Mouse (Mus musculus) yolk sac, embryonic 10.5 days (tissue): ENCODE results near the gene Mvp.
A peak's percentile ranks its signal among the peaks of the same experiment; 100 is the strongest.

Experiments
- DNase-seq: peaks from one replicate; pipeline ENCODE4 v3.0.0-alpha.2; 2017; ENCODE audit warnings: low spot score

Mvp gene

GRCm38 (mm10) chr7:126988816-126989215, 25.6 kb downstream of the Mvp start:
- DNase-seq: no peak

- DNase-seq: no peak
Observed at GRCm38 (mm10) chr7:126986319-126986718, 28.1 kb downstream of the Mvp start.

GRCm38 (mm10) chr7:126984667-126985444, 29.6 kb downstream of the Mvp start:
- no peak for DNase-seq

- DNase-seq: no peak
Observed at GRCm38 (mm10) chr7:126983113-126983512, 31.3 kb downstream of the Mvp start.

DNA sequence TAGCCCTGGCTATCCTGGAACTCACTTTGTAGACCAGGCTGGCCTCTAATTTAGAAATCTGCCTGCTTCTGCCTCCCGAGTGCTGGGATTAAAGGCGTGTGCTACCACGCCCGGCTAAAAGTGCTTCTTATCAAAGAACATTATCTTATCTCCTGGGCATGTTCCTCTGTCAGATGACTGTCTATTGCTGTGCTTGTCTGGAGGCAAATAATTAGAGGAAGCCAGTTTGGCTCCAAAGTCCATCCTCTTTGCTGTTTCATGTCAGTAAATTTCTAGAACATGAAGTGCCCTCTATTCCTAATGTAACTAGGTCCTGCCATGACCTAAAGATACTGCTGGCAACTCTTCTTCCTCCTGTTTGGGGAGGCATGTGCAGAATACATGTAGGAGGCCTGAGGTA, 32.4 kb downstream of the Mvp start:
- peak; percentile 42 for DNase-seq

DNA sequence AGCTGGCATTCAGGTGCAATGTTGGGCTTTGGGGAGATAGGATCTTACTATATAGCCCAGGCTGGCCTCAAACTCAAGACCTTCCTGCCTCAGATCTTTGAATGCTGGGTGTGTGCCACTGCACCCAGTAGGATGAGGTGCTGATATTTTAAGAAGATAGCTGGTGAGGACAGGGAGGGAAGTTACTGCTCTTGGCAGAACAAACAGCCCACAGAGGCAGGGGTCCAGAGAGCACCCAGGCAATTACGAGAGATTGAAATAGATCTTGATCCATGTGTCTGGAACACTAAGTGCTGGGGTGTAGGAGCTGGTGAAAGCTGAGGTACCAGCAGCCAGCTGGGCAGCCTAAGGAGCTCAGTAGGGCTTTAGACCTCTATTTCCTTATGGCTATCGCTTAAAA, 32.8 kb downstream of the Mvp start:
- DNase-seq: no peak

DNA sequence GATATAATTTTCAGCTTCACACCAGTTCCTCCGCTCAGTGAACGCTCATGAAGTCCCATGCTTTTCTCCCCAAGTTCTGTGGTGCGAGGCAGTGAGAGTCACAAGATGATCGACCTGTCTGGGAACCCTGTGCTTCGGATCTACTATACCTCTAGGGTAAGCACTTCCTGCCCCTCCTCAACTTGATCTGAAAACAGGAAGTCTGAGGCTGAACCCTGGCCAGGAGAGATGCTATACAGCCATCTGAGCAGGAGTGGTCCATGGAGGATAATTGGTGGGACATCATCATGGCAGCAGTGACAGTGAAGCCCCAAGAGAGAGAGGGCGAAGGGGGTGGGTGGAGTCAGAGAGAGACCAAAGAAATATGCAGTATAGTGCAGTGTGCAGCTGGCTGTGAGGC, 35.6 kb downstream of the Mvp start:
- DNase-seq: no peak

- DNase-seq: no peak
Observed at GRCm38 (mm10) chr7:126976878-126977459, 37.5 kb downstream of the Mvp start.

DNA sequence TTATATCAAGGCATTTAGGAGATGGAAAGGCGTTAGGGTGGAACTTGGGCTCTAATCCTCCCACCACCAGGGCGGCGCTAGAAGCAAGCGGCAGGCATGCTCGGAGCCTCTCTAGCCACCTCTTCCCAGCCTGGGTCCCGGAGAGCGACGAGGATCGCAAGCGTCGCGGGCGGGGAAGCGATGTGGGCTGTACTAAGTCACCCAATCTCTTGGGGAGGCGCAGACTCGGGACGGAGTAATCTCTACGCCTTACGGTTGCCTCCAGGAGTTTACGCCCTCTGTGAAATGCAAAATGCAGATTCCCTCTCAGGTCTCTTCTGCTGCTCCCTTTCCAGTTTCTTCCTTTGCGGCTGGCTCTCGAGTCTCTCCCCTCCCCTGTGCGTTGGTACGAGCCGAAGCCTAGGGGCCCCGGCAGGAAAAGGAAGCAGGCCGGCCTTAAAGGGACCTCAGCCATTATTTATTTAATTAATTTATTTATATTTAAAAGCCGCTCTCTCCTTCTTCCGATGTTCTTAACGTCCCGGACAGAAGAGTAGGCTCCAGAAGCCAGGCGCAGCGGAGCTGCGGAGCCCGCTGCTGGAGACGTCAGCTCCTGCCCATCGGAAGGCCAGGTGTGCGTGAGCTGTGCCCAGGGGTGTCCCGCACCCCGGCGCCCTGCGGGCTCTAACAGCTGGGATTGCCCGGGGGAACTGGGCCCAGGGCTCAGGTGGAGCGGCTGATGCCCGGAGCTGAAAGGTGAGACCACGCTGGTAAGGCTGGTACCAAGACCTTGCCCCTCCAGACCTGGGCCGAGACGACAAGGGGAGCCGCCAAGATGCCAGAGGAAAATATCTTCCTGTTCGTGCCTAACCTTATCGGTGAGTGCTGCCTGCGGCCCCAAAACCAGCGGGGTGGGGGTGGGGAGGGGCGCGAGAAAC, 38.2 kb downstream of the Mvp start, which contains the start of gene Cdiptos:
Gene Cdiptos (minus strand): TSS at position 149 of the 917 bp plus-strand sequence.
- DNase-seq: peak; percentile 92

DNA sequence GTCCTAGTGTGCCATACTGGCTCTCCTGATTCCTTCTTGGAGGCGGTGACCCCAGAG, 38.7 kb downstream of the Mvp start, which contains the start of gene Cdipt:
Gene Cdipt (plus strand): TSS at position 22 of the 57 bp plus-strand sequence.
- DNase-seq: no peak

DNA sequence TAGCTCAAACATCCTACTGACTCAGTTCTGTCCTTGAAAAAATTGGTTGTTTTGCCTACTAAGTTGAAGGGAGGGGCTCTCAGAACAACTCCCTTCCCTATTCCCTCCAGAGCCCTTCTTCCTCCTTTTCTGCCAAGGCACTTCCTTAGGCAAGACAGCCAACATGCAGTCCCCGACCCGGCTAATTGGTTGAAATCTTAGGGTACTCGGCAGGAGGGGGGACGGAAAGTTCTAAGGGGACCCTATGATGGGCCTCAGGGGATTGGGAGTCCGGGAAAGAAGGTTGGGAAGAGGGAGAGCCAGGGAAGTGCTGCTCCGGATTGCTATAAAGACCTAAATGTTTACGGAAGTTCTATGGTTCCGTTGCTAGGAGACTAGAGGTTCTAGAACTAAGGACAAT, 38.9 kb downstream of the Mvp start:
- no peak for DNase-seq

- DNase-seq: no peak
Observed at GRCm38 (mm10) chr7:126967361-126967760, 47.1 kb downstream of the Mvp start.

GRCm38 (mm10) chr7:126965568-126965967, 48.9 kb downstream of the Mvp start:
- no peak for DNase-seq

DNA sequence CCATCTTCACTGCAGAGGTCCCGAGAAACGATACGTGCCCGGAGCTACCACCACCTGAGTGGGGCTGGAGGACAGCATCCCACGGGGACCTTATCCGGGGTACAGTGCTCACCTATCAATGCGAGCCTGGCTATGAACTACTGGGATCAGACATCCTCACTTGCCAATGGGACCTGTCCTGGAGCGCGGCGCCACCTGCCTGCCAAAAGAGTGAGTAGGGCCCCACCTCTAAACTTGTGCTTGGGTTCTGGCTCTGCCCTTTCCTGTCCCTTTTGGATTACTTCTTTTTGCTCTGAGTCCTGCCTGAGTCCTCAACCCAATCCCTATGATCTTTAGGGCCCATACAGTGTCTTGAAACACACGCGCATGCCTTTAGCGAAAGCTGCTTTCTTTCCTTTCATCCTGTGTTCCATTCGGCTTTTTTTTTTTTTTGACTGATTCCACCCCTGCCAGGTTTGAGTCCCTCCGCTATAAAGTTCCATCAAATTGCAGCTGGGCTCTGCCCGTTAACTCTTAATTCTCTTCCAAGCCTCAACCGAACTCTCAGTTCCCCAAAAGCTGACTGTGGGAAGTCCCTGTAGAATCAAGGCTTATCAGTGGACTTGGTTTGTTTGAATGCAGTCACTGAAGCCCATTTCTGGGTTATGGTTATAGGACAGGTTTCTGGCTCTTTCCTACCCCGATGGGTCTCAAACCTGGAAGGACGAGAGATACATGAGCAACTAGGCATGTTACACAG, 50.7 kb downstream of the Mvp start:
- peak; percentile 20 for DNase-seq

DNA sequence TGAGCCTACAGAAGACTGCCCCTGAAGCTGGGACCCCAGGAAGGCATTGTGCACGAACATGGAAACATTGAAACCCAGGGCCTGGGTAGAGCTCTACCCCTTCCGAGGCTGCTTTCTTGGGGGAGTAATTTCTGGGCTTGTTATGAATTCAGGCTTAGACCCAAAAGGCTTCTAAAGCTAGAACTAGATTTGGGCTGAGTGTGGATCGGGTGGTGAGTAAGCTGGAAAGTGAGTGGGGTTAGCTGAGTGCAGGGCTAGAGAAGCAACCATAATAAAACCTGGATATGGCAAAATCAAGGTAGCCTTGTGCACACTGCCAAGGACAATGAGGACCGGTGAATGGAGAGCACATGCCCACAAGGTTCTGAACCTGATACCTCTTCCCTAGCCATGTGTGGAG, 52.5 kb downstream of the Mvp start:
- DNase-seq: no peak

- DNase-seq: no peak
Observed at GRCm38 (mm10) chr7:126961095-126961494, 53.3 kb downstream of the Mvp start.

DNA sequence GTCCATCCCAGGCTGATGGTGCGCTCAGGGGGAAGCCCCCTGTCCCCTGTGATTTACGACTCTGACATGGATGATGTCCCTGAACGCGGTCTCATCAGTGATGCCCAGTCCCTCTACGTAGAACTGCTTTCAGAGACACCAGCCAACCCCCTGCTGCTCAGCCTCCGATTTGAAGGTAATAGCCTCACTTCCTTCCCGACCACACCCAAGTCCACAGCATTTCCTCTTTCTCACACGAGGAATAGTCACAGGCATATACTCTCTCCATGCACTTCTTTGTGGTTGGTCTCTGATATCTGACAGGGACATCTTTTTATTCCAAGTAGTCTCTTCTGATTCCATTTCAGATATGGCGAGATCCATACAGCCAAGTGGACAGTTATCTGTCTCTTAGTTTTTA, 54.6 kb downstream of the Mvp start:
- no peak for DNase-seq

GRCm38 (mm10) chr7:126955125-126955524, 59.3 kb downstream of the Mvp start:
- DNase-seq: no peak

DNA sequence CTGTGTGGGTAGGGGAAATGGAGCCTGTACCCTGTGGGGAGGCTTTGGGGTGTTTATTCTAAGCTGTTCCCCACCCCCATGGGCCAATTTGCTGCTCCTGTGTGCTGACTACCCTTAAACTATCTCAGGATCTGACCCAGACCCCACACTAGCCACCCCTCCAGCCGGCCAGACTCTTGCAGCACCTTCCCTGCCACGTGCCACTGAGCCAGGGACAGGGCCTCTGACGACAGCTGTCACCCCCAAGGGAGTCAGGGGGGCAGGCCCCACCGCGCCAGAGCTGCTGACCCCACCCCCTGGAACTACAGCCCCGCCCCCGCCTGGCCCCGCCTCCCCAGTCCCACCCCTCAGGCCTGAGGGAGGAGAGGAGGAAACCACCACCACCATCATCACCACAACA, 61.8 kb downstream of the Mvp start:
- DNase-seq: no peak

DNA sequence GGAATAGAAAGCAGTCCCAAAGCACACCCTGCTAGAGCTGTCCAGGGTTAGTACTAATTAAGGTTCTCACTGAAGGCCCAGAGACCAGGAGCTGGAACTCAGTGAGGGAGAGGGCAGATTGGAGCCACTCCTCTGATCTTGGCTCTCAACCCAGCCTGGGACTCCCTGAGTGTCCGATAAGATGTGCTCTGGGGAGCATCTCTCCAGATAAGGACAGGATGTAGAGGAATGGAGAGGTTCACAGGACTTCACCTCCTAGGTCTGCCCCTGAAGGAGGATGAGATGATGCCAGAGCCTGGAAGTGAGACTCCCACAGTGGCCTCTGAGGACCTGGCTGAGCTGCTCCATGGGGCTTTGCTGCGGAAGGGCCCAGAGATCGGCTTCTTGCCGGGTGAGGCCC, 62.7 kb downstream of the Mvp start:
- DNase-seq: no peak

DNA sequence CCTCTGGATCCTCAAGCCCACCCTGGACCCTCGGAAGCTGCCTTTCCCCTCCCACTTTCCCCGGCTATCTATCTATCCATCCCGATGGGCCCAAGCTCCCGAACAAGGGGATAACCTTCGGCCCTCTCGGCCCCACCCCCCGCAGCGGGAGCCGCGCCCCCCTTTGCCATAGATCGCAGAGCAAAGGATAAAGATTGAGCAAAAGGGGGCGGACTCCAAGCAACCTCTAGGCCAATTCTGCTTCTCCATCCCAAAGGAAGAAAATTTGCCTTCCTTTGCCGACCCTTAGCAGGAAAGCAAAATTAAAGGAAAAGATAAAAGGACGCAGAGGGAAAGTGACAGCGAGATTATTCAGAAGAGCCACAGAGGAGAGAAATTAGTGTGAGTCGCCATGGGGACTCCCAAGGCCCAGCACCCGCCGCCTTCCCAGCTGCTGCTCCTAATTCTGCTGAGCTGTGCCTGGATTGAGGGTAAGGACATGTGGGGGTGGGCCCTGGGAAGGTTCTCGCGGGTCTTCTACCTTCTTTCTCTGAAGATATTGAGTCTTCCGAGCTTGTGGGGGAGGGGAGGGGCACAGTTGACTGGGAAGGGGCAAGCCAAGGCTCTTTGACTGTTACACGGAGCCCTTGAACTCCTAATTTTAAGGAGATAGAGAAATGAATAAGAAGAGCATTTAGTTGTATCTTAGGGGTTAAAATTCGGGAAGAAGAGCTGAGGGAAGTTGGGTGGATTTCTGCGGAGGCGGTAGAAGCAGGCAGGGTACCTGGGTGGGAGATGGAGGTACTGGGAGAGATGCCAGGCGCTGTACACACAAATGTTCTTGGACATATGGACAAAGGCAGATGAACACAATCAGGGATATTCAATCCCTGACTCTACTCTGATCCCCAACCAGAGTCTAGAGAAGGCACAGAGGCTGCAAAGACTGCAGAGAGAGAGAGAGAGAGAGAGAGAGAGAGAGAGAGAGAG, 63.5 kb downstream of the Mvp start:
- no peak for DNase-seq
